Mouse (Mus musculus): ENCODE results near the gene Aip.

DNA sequence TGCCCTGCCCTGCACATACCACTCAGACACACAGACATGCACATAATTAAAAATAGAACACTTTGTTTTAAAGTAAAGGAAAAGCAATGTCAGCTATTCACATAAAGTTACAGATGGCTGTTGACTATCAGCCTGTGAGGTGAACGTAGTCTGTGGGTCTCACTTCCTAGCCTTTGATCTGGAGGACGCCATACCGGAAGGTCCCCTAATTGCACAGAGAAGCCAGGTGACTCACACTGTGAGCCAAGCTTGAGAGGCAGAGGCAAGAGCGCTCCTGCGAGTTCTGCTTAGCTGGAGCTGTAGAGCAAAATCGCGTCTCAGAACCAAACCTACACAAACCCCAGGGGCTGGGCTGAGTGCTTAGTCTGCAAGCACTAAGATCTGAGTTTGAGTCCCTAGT lies 31.9 kb downstream of the Aip start:
- TF ChIP-seq CHD2 (IDR thresholded peaks at IDR 0.05; ENCODE audit: low read depth, low read length) (no peak), MAFK (IDR thresholded peaks at IDR 0.05; ENCODE audit: insufficient read depth, low read depth, low read length) (no peak)
